Mouse (Mus musculus): ENCODE measurements at regions not wholly inside any gene's neighbourhood (a gene's known extent, or its start where the extent isn't known, plus 50 kb on each side); places are given as distances from the start of the nearest gene placed in this dataset.
A peak's percentile ranks its signal among the peaks of the same experiment; 100 is the strongest.

DNA sequence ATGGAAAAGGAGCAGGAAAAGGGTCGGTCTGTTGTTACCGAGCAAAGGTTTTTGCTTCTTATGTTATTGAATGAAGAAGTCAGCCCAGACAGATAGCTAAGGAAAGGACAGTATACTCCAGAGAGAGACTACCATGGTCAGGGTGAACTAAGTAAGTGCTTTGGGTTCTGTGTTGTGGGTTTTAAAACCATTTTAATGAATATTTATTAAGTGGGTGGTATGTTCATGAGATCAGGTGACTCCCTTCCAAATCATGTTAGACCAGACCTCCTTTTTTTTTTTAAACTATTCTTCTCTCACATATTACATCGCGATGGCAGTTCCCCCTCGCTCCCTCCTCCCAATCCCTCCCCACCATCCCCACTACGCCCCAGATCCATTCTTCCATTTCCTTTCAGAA, 67.3 kb upstream of the Bach2 start:
- peak; percentile 20 to 58; a peak in 1 of 4 replicates for TF ChIP-seq POLR2A (IDR thresholded peaks at IDR 0.05; ENCODE audit: control insufficient read depth in 1 of 2, insufficient read depth in 1 of 2, low read depth in 1 of 2, low read length in 2 of 2, poor library complexity in 1 of 2)
- TF ChIP-seq RCOR1 (IDR thresholded peaks at IDR 0.05; ENCODE audit: low read depth, low read length) = no peak
- peak; percentile 66 for TF ChIP-seq ETS1 (IDR thresholded peaks at IDR 0.05; ENCODE audit: low read depth, low read length)
- no peak for TF ChIP-seq CTCF (IDR thresholded peaks at IDR 0.05 in 2 of 3, conservative IDR thresholded peaks at IDR 0.05 in 1 of 3; ENCODE audit: control insufficient read depth in 1 of 3, insufficient read depth in 1 of 3, low read depth in 2 of 3, low read length in 3 of 3, poor library complexity in 1 of 3, severe bottlenecking in 1 of 3)
- no peak for TF ChIP-seq MAFK (IDR thresholded peaks at IDR 0.05; ENCODE audit: borderline replicate concordance, low read depth, low read length)
- TF ChIP-seq EP300 (IDR thresholded peaks at IDR 0.05; ENCODE audit: low read depth in 1 of 2, low read length in 2 of 2) = no peak; a peak in 1 of 4 replicates
- TF ChIP-seq MAX (IDR thresholded peaks at IDR 0.05; ENCODE audit: low read length) = no peak
- TF ChIP-seq MEF2A (IDR thresholded peaks at IDR 0.05; ENCODE audit: extremely low read depth, insufficient replicate concordance, low read depth, low read length, poor library complexity, severe bottlenecking) = no peak
- peak; percentile 89 for TF ChIP-seq MAZ (IDR thresholded peaks at IDR 0.05; ENCODE audit: low read depth, low read length)
- no peak for TF ChIP-seq CHD1 (IDR thresholded peaks at IDR 0.05; ENCODE audit: low read depth, low read length)

Data from MEL (cell line).